Mouse (Mus musculus): ENCODE results near the gene Kctd19. TPM values are rescaled to one million over a fixed set of nuclear protein-coding genes. Genes with fewer than 3 reads are reported as not detected.
A peak's percentile ranks its signal among the peaks of the same experiment; 100 is the strongest.

The Kctd19 gene
- polyA plus RNA-seq, 1 experiment from 2014 or later = not detected

DNA sequence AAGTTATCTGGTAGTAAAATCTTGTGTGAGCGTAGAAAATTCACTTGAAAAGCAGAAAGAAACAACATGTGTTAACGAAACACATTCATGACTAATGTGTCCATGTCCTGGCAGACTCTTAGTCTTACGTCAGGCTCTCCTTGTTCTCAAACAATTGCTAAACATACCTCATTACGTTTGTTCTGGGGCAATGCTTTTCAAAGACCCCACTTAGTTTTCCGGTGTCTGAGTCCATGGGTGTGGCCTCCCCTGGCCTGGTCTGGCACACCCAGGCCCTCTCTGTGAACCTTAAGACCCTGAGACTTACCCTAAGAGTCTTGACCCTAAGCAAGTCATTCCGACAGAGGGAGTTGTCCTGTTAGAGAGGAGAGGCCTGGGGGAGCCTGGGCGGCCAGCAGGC lies 19.4 kb downstream of the Kctd19 start:
- ChIA-PET POLR2A (interaction anchor here (0.6 kb wide), 1 partner anchor 87 kb away, joined by 5 read pairs; no protein-coding TSS in a partner anchor), CTCF (interaction anchor here (1.1 kb wide), 1 partner anchor 36 kb away, joined by 3 read pairs; no protein-coding TSS in a partner anchor)
- in situ Hi-C loops (cut with MboI; ENCODE audit: low pct_unique_long_range_greater_than_20kb) = no loop called here
- DNase-seq (ENCODE audit: low read depth, low spot score) (no peak), ATAC-seq (no peak)
- TF ChIP-seq CTCF (IDR thresholded peaks at IDR 0.05) = no peak
- no peaks in the 10 kb centered on the region for H3K27me3 ChIP-seq

- ChIA-PET CTCF (interaction anchor here (0.8 to 1.1 kb wide), 2 partner anchors 17 to 35 kb away, joined by 3 read pairs; no protein-coding TSS in a partner anchor), POLR2A (interaction anchor here (0.6 kb wide), 1 partner anchor 88 kb away, joined by 5 read pairs; no protein-coding TSS in a partner anchor)
- DNase-seq (ENCODE audit: low read depth, low spot score) = no peak
- in situ Hi-C loops (cut with MboI; ENCODE audit: low pct_unique_long_range_greater_than_20kb) = no loop called here
- no peak for ATAC-seq
- TF ChIP-seq CTCF (IDR thresholded peaks at IDR 0.05) = no peak
- H3K27me3 ChIP-seq = no peaks in the 10 kb centered on the region
Observed at GRCm38 (mm10) chr8:105393089-105393787, 20.1 kb downstream of the Kctd19 start.

DNA sequence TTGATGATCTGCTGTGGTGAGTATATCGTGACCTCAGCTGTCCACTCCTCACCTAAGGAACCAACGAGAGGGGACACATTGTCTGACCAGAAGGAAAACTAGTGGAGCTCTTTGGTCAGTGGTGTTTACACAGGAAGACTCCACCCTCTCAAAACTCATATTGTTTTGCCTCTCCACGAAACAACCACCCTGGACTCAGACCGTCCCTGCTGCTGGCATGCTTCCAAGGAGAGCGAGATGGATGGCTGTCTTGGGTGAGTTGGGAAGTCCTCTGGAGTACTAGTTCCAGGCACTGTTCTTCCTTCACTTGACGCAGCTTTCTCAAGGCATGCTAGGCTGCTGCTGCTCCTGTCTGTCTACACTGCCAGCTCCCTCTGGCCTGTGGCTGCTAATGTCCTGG lies 24.2 kb downstream of the Kctd19 start:
- H3K27me3 ChIP-seq = no peaks in the 10 kb centered on the region
- TF ChIP-seq CTCF (IDR thresholded peaks at IDR 0.05) = no peak
- CTCF ChIA-PET = interaction anchor here (1.2 to 4.9 kb wide), 2 partner anchors 9 to 13 kb away, joined by 3 to 28 read pairs; no protein-coding TSS in a partner anchor
- in situ Hi-C loops (cut with MboI; ENCODE audit: low pct_unique_long_range_greater_than_20kb) = no loop called here
- DNase-seq (ENCODE audit: low read depth, low spot score) (no peak), ATAC-seq (no peak)
- POLR2A ChIA-PET = interaction anchor here (0.6 kb wide), 1 partner anchor 331 kb away, joined by 4 read pairs; no protein-coding TSS in a partner anchor

DNA sequence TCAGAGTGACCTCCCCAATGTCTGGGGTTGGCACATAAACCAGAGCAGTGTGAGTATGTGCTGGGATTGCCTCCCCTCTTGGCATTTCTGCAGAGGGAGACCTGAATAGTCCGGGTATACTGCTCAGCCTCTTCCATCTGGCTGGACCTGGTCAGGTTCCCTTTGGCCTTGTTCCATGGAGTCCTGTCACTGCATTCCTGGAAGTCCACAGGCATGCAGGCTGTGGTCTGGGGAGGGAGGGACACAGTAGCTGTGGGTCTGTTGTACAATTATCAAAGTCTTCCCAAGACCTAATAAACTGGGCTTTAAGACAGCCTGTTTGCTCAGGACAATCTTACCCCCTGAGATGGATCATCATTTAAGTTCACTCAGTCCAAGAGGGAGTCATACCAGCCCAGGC lies 26.2 kb downstream of the Kctd19 start:
- DNase-seq (ENCODE audit: low read depth, low spot score) = peak; percentile 84
- CTCF ChIA-PET = interaction anchor here (1.2 to 4.9 kb wide), 2 partner anchors 11 to 12 kb away, joined by 3 to 28 read pairs; no protein-coding TSS in a partner anchor
- in situ Hi-C loops (cut with MboI; ENCODE audit: low pct_unique_long_range_greater_than_20kb) = no loop called here
- peak; percentile 89 for ATAC-seq
- TF ChIP-seq CTCF (IDR thresholded peaks at IDR 0.05) = no peak
- POLR2A ChIA-PET = interaction anchor here (1.8 kb wide), 1 partner anchor 10 kb away, joined by 6 read pairs; no protein-coding TSS in a partner anchor
- H3K27me3 ChIP-seq = no peaks in the 10 kb centered on the region

DNA sequence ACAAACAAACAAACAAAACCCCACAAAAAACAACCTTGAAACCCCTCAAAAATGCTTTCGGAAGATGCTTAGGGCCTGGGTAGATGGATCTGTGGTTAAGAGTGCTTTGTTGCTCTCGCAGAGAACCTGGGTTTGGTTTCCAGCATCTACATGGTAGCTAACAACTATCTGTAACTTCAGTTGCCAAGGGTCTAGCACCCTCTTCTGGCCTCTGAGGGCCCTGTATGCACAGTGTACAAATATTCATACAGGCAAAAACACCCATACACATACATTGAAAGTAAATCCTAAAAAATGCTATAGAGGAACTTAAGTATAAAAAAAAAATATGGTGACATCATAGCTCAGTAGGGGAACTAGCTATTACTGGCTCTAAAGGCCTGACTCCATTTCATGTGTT lies 29.2 kb downstream of the Kctd19 start:
- H3K27me3 ChIP-seq = no peaks in the 10 kb centered on the region
- CTCF ChIA-PET = interaction anchor here (1.2 to 1.6 kb wide), 3 partner anchors 13 to 30 kb away, joined by 3 to 7 read pairs (median 4); no protein-coding TSS in a partner anchor
- TF ChIP-seq CTCF (IDR thresholded peaks at IDR 0.05) = no peak
- in situ Hi-C loops (cut with MboI; ENCODE audit: low pct_unique_long_range_greater_than_20kb) = no loop called here
- DNase-seq (ENCODE audit: low read depth, low spot score) (no peak), ATAC-seq (no peak)
- POLR2A ChIA-PET = no interaction called here

DNA sequence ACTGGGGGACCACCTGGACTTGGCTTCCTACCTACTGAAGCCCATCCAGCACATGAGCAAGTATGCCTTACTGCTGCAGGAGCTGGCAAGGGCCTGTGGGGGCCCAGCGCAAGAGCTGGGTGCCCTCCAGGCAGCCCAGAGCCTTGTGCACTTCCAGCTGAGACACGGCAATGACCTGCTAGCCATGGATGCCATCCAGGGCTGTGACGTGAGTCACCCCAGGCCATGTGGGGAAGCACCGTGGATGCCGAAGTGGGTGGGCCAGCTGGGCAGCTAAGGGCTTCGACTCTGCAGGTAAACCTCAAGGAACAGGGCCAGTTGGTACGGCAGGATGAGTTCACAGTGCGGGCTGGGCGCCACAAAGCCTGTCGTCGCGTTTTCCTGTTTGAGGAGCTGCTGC lies 33.0 kb downstream of the Kctd19 start:
- no peaks in the 10 kb centered on the region for H3K27me3 ChIP-seq
- ChIA-PET POLR2A (interaction anchor here (1.0 kb wide), 1 partner anchor 9 kb away, joined by 3 read pairs; no protein-coding TSS in a partner anchor), CTCF (interaction anchor here (3.5 kb wide), 1 partner anchor 17 kb away, joined by 15 read pairs; no protein-coding TSS in a partner anchor)
- TF ChIP-seq CTCF (IDR thresholded peaks at IDR 0.05) = no peak
- no peak for ATAC-seq
- in situ Hi-C loops (cut with MboI; ENCODE audit: low pct_unique_long_range_greater_than_20kb) = no loop called here
- DNase-seq (ENCODE audit: low read depth, low spot score) = no peak

- no peaks in the 10 kb centered on the region for H3K27me3 ChIP-seq
- in situ Hi-C loops (cut with MboI; ENCODE audit: low pct_unique_long_range_greater_than_20kb) = no loop called here
- peak; percentile 46 for DNase-seq (ENCODE audit: low read depth, low spot score)
- ChIA-PET POLR2A (no interaction called here), CTCF (interaction anchor here (0.8 to 3.5 kb wide), 4 partner anchors 12 to 106 kb away, joined by 3 to 15 read pairs (median 4); no protein-coding TSS in a partner anchor)
- no peak for TF ChIP-seq CTCF (IDR thresholded peaks at IDR 0.05)
- ATAC-seq = no peak
Observed at GRCm38 (mm10) chr8:105378673-105379072, 34.6 kb downstream of the Kctd19 start.

DNA sequence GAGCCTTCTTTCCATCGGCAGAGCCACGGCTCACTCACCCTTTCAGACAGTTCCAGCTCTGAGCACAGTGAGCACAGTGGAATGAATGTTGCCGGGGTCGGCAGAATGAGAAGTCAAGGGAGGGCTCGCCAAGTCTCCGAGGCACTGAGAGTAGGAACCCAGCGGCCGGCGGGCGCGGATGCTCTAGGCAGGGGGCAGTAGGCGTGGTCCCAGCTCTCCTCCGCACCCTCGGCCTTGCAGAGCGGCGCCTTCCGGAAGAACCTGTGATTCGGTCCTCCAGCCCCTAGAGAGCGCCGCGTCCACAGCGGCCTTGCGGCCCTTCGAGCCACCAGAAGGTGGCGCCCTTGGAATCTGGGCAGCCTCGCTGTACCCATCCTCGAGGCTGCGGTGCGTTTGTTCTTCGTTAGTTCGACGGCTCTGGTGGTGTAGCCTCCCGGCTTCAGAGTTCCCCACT lies 38.8 kb downstream of the Kctd19 start:
- no peak for TF ChIP-seq CTCF (IDR thresholded peaks at IDR 0.05)
- in situ Hi-C loops (cut with MboI; ENCODE audit: low pct_unique_long_range_greater_than_20kb) = no loop called here
- H3K27me3 ChIP-seq = no peaks in the 10 kb centered on the region
- CTCF ChIA-PET = interaction anchor here (1.1 to 1.6 kb wide), 2 partner anchors 12 to 15 kb away, joined by 3 to 5 read pairs; no protein-coding TSS in a partner anchor
- POLR2A ChIA-PET = no interaction called here
- ATAC-seq (no peak), DNase-seq (ENCODE audit: low read depth, low spot score) (no peak)

GRCm38 (mm10) chr8:105373032-105373431 lies 40.3 kb downstream of the Kctd19 start, which contains the start of gene Plekhg4:
Plekhg4 (plus strand) TSS chr8:105373274.
- ChIA-PET CTCF (interaction anchor here (1.1 to 1.7 kb wide), 4 partner anchors 10 to 25 kb away, joined by 3 to 8 read pairs (median 4); no protein-coding TSS in a partner anchor), POLR2A (interaction anchor here (0.6 kb wide), 1 partner anchor 25 kb away, joined by 5 read pairs; no protein-coding TSS in a partner anchor)
- DNase-seq (ENCODE audit: low read depth, low spot score) (no peak), ATAC-seq (peak; percentile 32)
- no peak for TF ChIP-seq CTCF (IDR thresholded peaks at IDR 0.05)
- no peaks in the 10 kb centered on the region for H3K27me3 ChIP-seq
- in situ Hi-C loops (cut with MboI; ENCODE audit: low pct_unique_long_range_greater_than_20kb) = no loop called here

GRCm38 (mm10) chr8:105372473-105372872 lies 40.8 kb downstream of the Kctd19 start:
- POLR2A ChIA-PET = interaction anchor here (0.6 to 1.0 kb wide), 2 partner anchors 10 to 25 kb away, joined by 5 read pairs; no protein-coding TSS in a partner anchor
- CTCF ChIA-PET = interaction anchor here (1.1 to 1.7 kb wide), 3 partner anchors 9 to 25 kb away, joined by 5 to 8 read pairs (median 6); no protein-coding TSS in a partner anchor
- no peak for DNase-seq (ENCODE audit: low read depth, low spot score)
- no peaks in the 10 kb centered on the region for H3K27me3 ChIP-seq
- peak; percentile 51 for ATAC-seq
- in situ Hi-C loops (cut with MboI; ENCODE audit: low pct_unique_long_range_greater_than_20kb) = no loop called here
- no peak for TF ChIP-seq CTCF (IDR thresholded peaks at IDR 0.05)
